20 mouse cellular contexts compared by ENCODE assay signal in the genomic region with DNA sequence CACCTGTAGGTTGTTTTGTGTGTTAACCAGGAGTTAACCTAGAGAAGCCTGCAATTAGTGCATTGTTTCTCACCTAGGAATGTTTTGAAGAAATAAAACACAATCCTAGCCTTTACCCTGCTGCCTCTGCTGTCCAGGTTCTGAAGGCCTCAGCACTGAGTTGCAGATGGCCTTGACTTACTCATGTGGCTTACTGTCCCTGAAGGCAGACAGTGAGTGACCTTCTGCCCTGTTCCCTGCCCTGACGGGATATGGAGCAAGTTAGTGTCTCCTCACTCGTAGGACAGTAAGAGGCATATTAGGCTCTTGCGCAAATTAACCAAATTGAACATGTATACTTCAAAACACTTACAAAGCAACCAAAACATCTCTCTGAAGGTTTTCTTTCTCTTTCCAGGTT. TPM values are rescaled to one million over a fixed set of nuclear protein-coding genes. Genes with fewer than 3 reads are reported as not detected.
DNase-seq lines count a peak whose midpoint lies in the region; TF ChIP-seq lines count a peak whose summit lies in the region.
"Had no signal": no experiment of that assay in that cellular context is flagged by ENCODE, and none has a peak within 500 bp of the region (broad histone marks: within the 10 kb centered on the region; RNA-seq: fewer than 3 reads in every experiment).

No protein-coding gene starts in this region.

- intact Hi-C loops in heart, postnatal 14 days (cut with DNase I) = no loop called here
- intact Hi-C loops in left cerebral cortex, adult 2 months (cut with DNase I) = no loop called here

- peak; percentile 64 for DNase-seq in heart, adult 11 months
- no peak for DNase-seq in heart, postnatal 14 days
- DNase-seq in adipocyte (ENCODE audit: low spot score) = peak; percentile 30
- peak; percentile 66 for DNase-seq in adrenal gland, adult 8-10 months
- peak; percentile 22 for DNase-seq in adrenal gland, postnatal 25 days
- no peak for DNase-seq in kidney, adult 18-20 months
- DNase-seq in left cerebral cortex, adult 2 months (ENCODE audit: extremely low spot score in 1 of 2, low spot score in 2 of 2) = no peak
- DNase-seq in lung, postnatal 36 days = no peak
- DNase-seq: cerebellum, adult 11-12 months; cerebellum, adult 9-10 months; cerebellum, postnatal 14 days; forebrain, postnatal 0 days; gastrocnemius, postnatal 25 days; heart, adult 2 months had no signal

- H3K4me3 ChIP-seq in left cerebral cortex, adult 2 months = no peak overlapping the region
- H3K4me3 ChIP-seq: embryonic facial prominence, embryonic 12.5 days; embryonic facial prominence, embryonic 15.5 days; heart, adult 2 months; heart, embryonic 10.5 days; heart, embryonic 13.5 days; hindbrain, embryonic 12.5 days; hindbrain, embryonic 15.5 days had no signal

- no peak overlapping the region for H3K27ac ChIP-seq in left cerebral cortex, adult 2 months
- H3K27ac ChIP-seq: embryonic facial prominence, embryonic 12.5 days; embryonic facial prominence, embryonic 15.5 days; heart, adult 2 months; heart, embryonic 10.5 days; heart, embryonic 13.5 days; hindbrain, embryonic 12.5 days; hindbrain, embryonic 15.5 days had no signal

- TF ChIP-seq CTCF in left cerebral cortex, adult 2 months (IDR thresholded peaks at IDR 0.05) = no peak

RNA-seq across cellular contexts. Expression of a gene that starts 22.3 kb away (rescaled TPM):
- total RNA-seq in heart, postnatal 14 days (2021) = 10 to 100 TPM; 54.3 to 60.5 TPM
- 100 to 1,000 TPM; 129 to 159 (median 151) TPM for total RNA-seq in adrenal gland, adult 8-10 months (2022)
- total RNA-seq in adrenal gland, postnatal 25 days (2021) = 143 and 152 TPM in 2 replicates
- 10 to 100 TPM; 50.5 to 52.3 TPM for total RNA-seq in left cerebral cortex, adult 2 months (2021)

Comparison
In these comparisons a context has a peak if more than half of its experiments do, and no peak if none do; other contexts are left out.
1. DNase-seq: peak in heart, adult 11 months (single experiment), adipocyte (single experiment), adrenal gland, adult 8-10 months (single experiment) and adrenal gland, postnatal 25 days (single experiment); none in heart, postnatal 14 days (0 of 2), kidney, adult 18-20 months (single experiment), left cerebral cortex, adult 2 months (0 of 2) and lung, postnatal 36 days (single experiment).